Mouse (Mus musculus) gastrocnemius, postnatal 25 days (tissue): ENCODE measurements around the gene Ubp1. TPM values are rescaled to one million over a fixed set of nuclear protein-coding genes. Genes with fewer than 3 reads are reported as not detected.
"Not testable (repeated sequence)": the region's sequence is repeated elsewhere in the genome, so short reads cannot be mapped to it uniquely, and the experiment has no call there.

ENCODE experiments used
- DNase-seq: peaks from one replicate; pipeline ENCODE4 v3.0.0; 2022
- long read RNA-seq, 2 experiments: library from polyadenylated mRNA; stranded (forward); transcript quantifications; one replicate each; pipeline ENCODE4 v2.0.0; 2021
- total RNA-seq, 2 experiments: library from RNA; stranded (reverse); gene quantifications; 1 replicate in 1 of 2; 2 replicates in 1 of 2; pipeline ENCODE4 v1.2.3; 2021

Gene Ubp1
- total RNA-seq, result 10 to 100 TPM; 14.6 to 14.8 TPM
- long read RNA-seq, experiment 1, partial matches to known transcripts, result 0 of 10 reads
- long read RNA-seq, experiment 1, other reads (novel, unspliced or antisense), result 8 of 10 reads
- long read RNA-seq, experiment 2, partial matches to known transcripts, result 1 of 11 reads
- long read RNA-seq, experiment 2, other reads (novel, unspliced or antisense), result 5 of 11 reads

- DNase-seq, result peak; percentile 98
These were observed at the start of gene Ubp1 for GRCm38 (mm10) chr9:113930534-113931374. TSS of gene Ubp1 (plus strand) at chr9:113930934.

- no peak for DNase-seq
These were observed 35.8 kb upstream of the Ubp1 start for GRCm38 (mm10) chr9:113894903-113895302.

GRCm38 (mm10) chr9:113903136-113903535, 27.6 kb upstream of the Ubp1 start:
- no peak for DNase-seq

GRCm38 (mm10) chr9:113904315-113904714, 26.4 kb upstream of the Ubp1 start:
- not testable (repeated sequence) for DNase-seq

GRCm38 (mm10) chr9:113915789-113916188, 14.9 kb upstream of the Ubp1 start:
- no peak for DNase-seq

- DNase-seq, result no peak
These were observed 8.1 kb upstream of the Ubp1 start for GRCm38 (mm10) chr9:113922677-113923076.

GRCm38 (mm10) chr9:113924883-113925282, 5.9 kb upstream of the Ubp1 start:
- DNase-seq, result no peak

GRCm38 (mm10) chr9:113928591-113928990, 2.1 kb upstream of the Ubp1 start:
- no peak for DNase-seq

- DNase-seq, result no peak
These were observed 1.1 kb upstream of the Ubp1 start for GRCm38 (mm10) chr9:113929676-113930075.

GRCm38 (mm10) chr9:113931375-113932099, 803 bp downstream of the Ubp1 start:
- DNase-seq, result peak; percentile 22

GRCm38 (mm10) chr9:113932100-113932470, 1.4 kb downstream of the Ubp1 start:
- DNase-seq, result no peak

GRCm38 (mm10) chr9:113932501-113932900, 1.8 kb downstream of the Ubp1 start:
- DNase-seq, result no peak

- no peak for DNase-seq
These were observed 4.9 kb downstream of the Ubp1 start for GRCm38 (mm10) chr9:113935638-113936037.

- no peak for DNase-seq
These were observed 8.5 kb downstream of the Ubp1 start for GRCm38 (mm10) chr9:113939063-113939850.

- no peak for DNase-seq
These were observed 10.5 kb downstream of the Ubp1 start for GRCm38 (mm10) chr9:113941103-113941805.

- no peak for DNase-seq
These were observed 12.6 kb downstream of the Ubp1 start for GRCm38 (mm10) chr9:113943372-113943771.

- DNase-seq, result no peak
These were observed 16.5 kb downstream of the Ubp1 start for GRCm38 (mm10) chr9:113947216-113947615.

- no peak for DNase-seq
These were observed 27.0 kb downstream of the Ubp1 start for GRCm38 (mm10) chr9:113957777-113958176.

- no peak for DNase-seq
These were observed 33.0 kb downstream of the Ubp1 start for GRCm38 (mm10) chr9:113963718-113964117.

- DNase-seq, result no peak
These were observed 33.7 kb downstream of the Ubp1 start for GRCm38 (mm10) chr9:113964415-113964814.

- no peak for DNase-seq
These were observed 36.1 kb downstream of the Ubp1 start for GRCm38 (mm10) chr9:113966838-113967237.

- no peak for DNase-seq
These were observed 38.2 kb downstream of the Ubp1 start for GRCm38 (mm10) chr9:113968967-113969366.
